Mouse (Mus musculus) CH12.LX (cell line): ENCODE results near the gene BC003965. TPM values are rescaled to one million over a fixed set of nuclear protein-coding genes. Genes with fewer than 3 reads are reported as not detected.
"Not testable (repeated sequence)": the region's sequence is repeated elsewhere in the genome, so short reads cannot be mapped to it uniquely, and the experiment has no call there.

Experiments
- DNase-seq: peaks from one replicate; pipeline ENCODE4 v3.0.0-alpha.2; 2013; ENCODE audit errors: extremely low read depth
- H3K27ac ChIP-seq: 2 replicates; pipeline ENCODE4 v1.5.1; 2012; ENCODE audit warnings: low read depth, mild to moderate bottlenecking, control low read depth, moderate library complexity; ENCODE audit not compliant: insufficient read depth
- H3K27me3 ChIP-seq: replicated peaks from 2 replicates; pipeline ENCODE3; 2012; ENCODE audit warnings: inconsistent platforms
- H3K36me3 ChIP-seq, 2 experiments: replicated peaks in 1 of 2; 2 replicates each; pipeline versions ENCODE3 to v1.6.1; 2012; ENCODE audit warnings: inconsistent platforms in 1 of 2, low read length in 1 of 2, mild to moderate bottlenecking in 1 of 2, mixed read lengths in 1 of 2, moderate library complexity in 1 of 2; ENCODE audit not compliant: control insufficient read depth in 1 of 2, insufficient read depth in 1 of 2
- H3K4me1 ChIP-seq, 2 experiments: 2 replicates each; pipeline ENCODE4 v1.6.1; 2012; ENCODE audit warnings: inconsistent platforms in 1 of 2, moderate library complexity in 1 of 2; ENCODE audit not compliant: insufficient read depth in 2 of 2, control insufficient read depth in 1 of 2
- H3K4me2 ChIP-seq: 2 replicates; pipeline ENCODE4 v1.6.1; 2012; ENCODE audit warnings: low read depth, mild to moderate bottlenecking, control low read depth; ENCODE audit not compliant: poor library complexity, insufficient read depth, severe bottlenecking
- H3K4me3 ChIP-seq, 3 experiments: fragments of 150-350 bp in 1 of 3; sonication (generic) in 1 of 3; replicated peaks in 1 of 3; 2 replicates each; pipeline versions ENCODE3 to v1.5.1; 2011 to 2012; ENCODE audit warnings: low read depth in 2 of 3, low read length in 2 of 3, mild to moderate bottlenecking in 2 of 3, moderate library complexity in 2 of 3, control low read depth in 1 of 3, improper control_type of control experiment in 1 of 3, inconsistent platforms in 1 of 3, mixed read lengths in 1 of 3; ENCODE audit not compliant: poor library complexity in 1 of 3
- H3K79me2 ChIP-seq: replicated peaks from 2 replicates; pipeline ENCODE4 v1.6.1; 2012; ENCODE audit warnings: mild to moderate bottlenecking, moderate library complexity; ENCODE audit not compliant: control insufficient read depth, poor library complexity, insufficient read depth, severe bottlenecking; ENCODE audit errors: extremely low read depth
- H3K9ac ChIP-seq: 2 replicates; pipeline ENCODE4 v1.6.1; 2012; ENCODE audit warnings: low read depth, mild to moderate bottlenecking, control low read depth, moderate library complexity; ENCODE audit not compliant: insufficient read depth
- H3K9me3 ChIP-seq: replicated peaks from 2 replicates; pipeline ENCODE3; 2012; ENCODE audit warnings: low read length, inconsistent platforms, mixed read lengths
- CHD1 ChIP-seq: IDR thresholded peaks from 2 replicates; pipeline ENCODE4 v1.6.1; 2012; ENCODE audit warnings: low read depth, low read length, improper control_type of control experiment, inconsistent platforms
- CTCF ChIP-seq, 2 experiments: IDR thresholded peaks in 1 of 2; conservative IDR thresholded peaks in 1 of 2; 2 replicates each; pipeline ENCODE4 v1.5.1; 2011 to 2012; ENCODE audit warnings: low read depth in 2 of 2, low read length in 2 of 2, improper control_type of control experiment in 1 of 2, inconsistent platforms in 1 of 2, mild to moderate bottlenecking in 1 of 2, moderate library complexity in 1 of 2
- E2F4 ChIP-seq: IDR thresholded peaks from 2 replicates; pipeline ENCODE4 v1.6.1; 2011; ENCODE audit warnings: low read depth, low read length, improper control_type of control experiment; ENCODE audit not compliant: insufficient replicate concordance
- ELF1 ChIP-seq: IDR thresholded peaks from 2 replicates; pipeline ENCODE4 v1.6.1; 2014; ENCODE audit warnings: low read depth, mild to moderate bottlenecking, inconsistent platforms, low read length, improper control_type of control experiment
- ETS1 ChIP-seq: conservative IDR thresholded peaks from 2 replicates; pipeline ENCODE4 v1.6.1; 2012; ENCODE audit warnings: low read depth, mild to moderate bottlenecking, inconsistent platforms, low read length, improper control_type of control experiment, moderate library complexity
- GABPA ChIP-seq: IDR thresholded peaks from 2 replicates; pipeline ENCODE4 v1.6.1; 2012; ENCODE audit warnings: low read depth, low read length, improper control_type of control experiment, inconsistent platforms; ENCODE audit not compliant: insufficient replicate concordance
- HCFC1 ChIP-seq: IDR thresholded peaks from 2 replicates; pipeline ENCODE4 v1.6.1; 2012; ENCODE audit warnings: low read depth, mild to moderate bottlenecking, inconsistent platforms, low read length, improper control_type of control experiment
- IRF4 ChIP-seq: IDR thresholded peaks from 2 replicates; pipeline ENCODE4 v1.6.1; 2014; ENCODE audit warnings: low read depth, mild to moderate bottlenecking, inconsistent platforms, low read length, improper control_type of control experiment
- JUND ChIP-seq: conservative IDR thresholded peaks from 2 replicates; pipeline ENCODE4 v1.6.1; 2011; ENCODE audit warnings: low read depth, low read length, improper control_type of control experiment
- MAFK ChIP-seq: IDR thresholded peaks from 2 replicates; pipeline ENCODE4 v1.6.1; 2011; ENCODE audit warnings: low read length, improper control_type of control experiment; ENCODE audit not compliant: insufficient replicate concordance
- NRF1 ChIP-seq: IDR thresholded peaks from 2 replicates; pipeline ENCODE4 v1.6.1; 2014; ENCODE audit warnings: low read depth, mild to moderate bottlenecking, inconsistent platforms, low read length, improper control_type of control experiment, moderate library complexity
- POLR2AphosphoS2 ChIP-seq: IDR thresholded peaks from 2 replicates; pipeline ENCODE4 v1.6.1; 2011; ENCODE audit warnings: low read depth, low read length, improper control_type of control experiment
- SMC3 ChIP-seq: IDR thresholded peaks from 2 replicates; pipeline ENCODE4 v1.6.1; 2011; ENCODE audit warnings: low read depth, low read length, improper control_type of control experiment
- TBP ChIP-seq: conservative IDR thresholded peaks from 2 replicates; pipeline ENCODE4 v1.6.1; 2011; ENCODE audit warnings: low read depth, low read length, improper control_type of control experiment
- USF1 ChIP-seq: IDR thresholded peaks from 2 replicates; pipeline ENCODE4 v1.6.1; 2014; ENCODE audit warnings: low read depth, mild to moderate bottlenecking, inconsistent platforms, low read length, improper control_type of control experiment
- USF2 ChIP-seq: conservative IDR thresholded peaks from 2 replicates; pipeline ENCODE4 v1.6.1; 2011; ENCODE audit warnings: low read depth, low read length, improper control_type of control experiment
- ZKSCAN1 ChIP-seq: IDR thresholded peaks from 2 replicates; pipeline ENCODE4 v1.6.1; 2012; ENCODE audit warnings: low read depth, inconsistent platforms, low read length, improper control_type of control experiment, borderline replicate concordance
- ZMIZ1 ChIP-seq: IDR thresholded peaks from 2 replicates; pipeline ENCODE4 v1.6.1; 2012; ENCODE audit warnings: low read depth, mild to moderate bottlenecking, inconsistent platforms, low read length, improper control_type of control experiment
- ZNF384 ChIP-seq: IDR thresholded peaks from 2 replicates; pipeline ENCODE4 v1.6.1; 2012; ENCODE audit warnings: low read depth, low read length, improper control_type of control experiment, inconsistent platforms
- dilution Hi-C: fragments of 300-500 bp; cut with MboI; formaldehyde crosslinking; loops from 2 replicates; pipeline ENCODE4 v1.14.3; 2020; ENCODE audit warnings: low sequenced_read_pairs; ENCODE audit not compliant: extremely low pct_unique_long_range_greater_than_20kb, extremely low pct_ligation_motif_present
- in situ Hi-C: fragments of 300-500 bp; cut with MboI; formaldehyde crosslinking; loops from 3 replicates; pipeline ENCODE4 v1.14.3; 2019; ENCODE audit warnings: low sequenced_read_pairs, low pct_ligation_motif_present, low pct_unique_long_range_greater_than_20kb, mixed read lengths
- polyA plus RNA-seq: library from polyadenylated mRNA; unstranded; fragments of >175 nt; gene quantifications from 2 replicates; pipeline ENCODE4 v1.2.1, GENCODE M21; 2012; ENCODE audit warnings: low read depth; ENCODE audit not compliant: insufficient read length
- total RNA-seq, 2 experiments: library from RNA; depleted of rRNA; stranded (reverse); fragments of 300-350 nt in 1 of 2; fragments of >200 nt in 1 of 2; gene quantifications; 2 replicates each; pipeline ENCODE4 v1.2.3; 2012 to 2014

BC003965 gene
- total and polyA plus RNA-seq, 3 experiments, result 18.7 to 24.9 (median 24.7) TPM

- no peak overlapping the region for H3K9ac ChIP-seq
- no peaks in the 10 kb centered on the region for H3K27me3 ChIP-seq
- peaks cover 18 to 47% of the 10 kb centered on the region in 2 experiments for H3K4me1 ChIP-seq
- peaks cover 54 to 64% of the 10 kb centered on the region in 2 experiments for H3K36me3 ChIP-seq
- in situ Hi-C loops (no loop called here), dilution Hi-C loops (no loop called here)
- no peaks in the 10 kb centered on the region for H3K9me3 ChIP-seq
- DNase-seq, result no peak
- no peak for TF ChIP-seq GABPA
- TF ChIP-seq IRF4, result no peak
- no peak for TF ChIP-seq NRF1
- no peak for TF ChIP-seq MAFK
- no peak for TF ChIP-seq ELF1
- TF ChIP-seq TBP, result no peak
- TF ChIP-seq ZMIZ1, result no peak
- no peak for TF ChIP-seq USF2
- TF ChIP-seq HCFC1, result no peak
- no peak for TF ChIP-seq ZNF384
- no peak for TF ChIP-seq POLR2AphosphoS2
- no peak for TF ChIP-seq USF1
- no peak for TF ChIP-seq E2F4
- TF ChIP-seq CTCF (conservative IDR thresholded peaks at IDR 0.05 in 1 of 2, IDR thresholded peaks at IDR 0.05 in 1 of 2; ENCODE audit: low read depth in 2 of 2, low read length in 2 of 2), result no peak
- no peak for TF ChIP-seq JUND
- TF ChIP-seq SMC3, result no peak
- TF ChIP-seq ZKSCAN1, result no peak
- TF ChIP-seq ETS1, result no peak
- TF ChIP-seq CHD1, result no peak
- peaks cover 9% of the 10 kb centered on the region for H3K79me2 ChIP-seq
- H3K27ac ChIP-seq, result no peak overlapping the region
- no peak overlapping the region for H3K4me2 ChIP-seq
- no peak overlapping the region for H3K4me3 ChIP-seq
Measured at GRCm38 (mm10) chr17:25227991-25228390, 43.6 kb downstream of the BC003965 start.

GRCm38 (mm10) chr17:25230014-25230655, 45.8 kb downstream of the BC003965 start:
- H3K4me3 ChIP-seq, H3K9ac ChIP-seq, DNase-seq, H3K27me3 ChIP-seq, H3K9me3 ChIP-seq, H3K79me2 ChIP-seq, dilution Hi-C loops, in situ Hi-C loops, H3K4me2 ChIP-seq, H3K27ac ChIP-seq: not testable (repeated sequence)
- Histone ChIP-seq H3K36me3 (peaks cover 63 to 73% of the 10 kb centered on the region in 2 experiments), H3K4me1 (peaks cover 8 to 26% of the 10 kb centered on the region in 2 experiments)
